Mouse (Mus musculus) midbrain, postnatal 0 days (tissue): ENCODE data around the gene Gab3. TPM values are rescaled to one million over a fixed set of nuclear protein-coding genes. Genes with fewer than 3 reads are reported as not detected.

Source experiments
- ATAC-seq: fragments of 200-750 bp; cut with Nextera tagmentation; 2 replicates; pipeline ENCODE4 v1.8.0; 2017; ENCODE audit warnings: moderate number of reproducible peaks, mild to moderate bottlenecking, moderate TSS enrichment, moderate library complexity; ENCODE audit not compliant: low FRiP score
- DNase-seq: peaks from one replicate; pipeline ENCODE4 v3.0.0-alpha.2; 2015; ENCODE audit warnings: low spot score
- H3K27ac ChIP-seq: fragments of 300-500 bp; sonication (generic); 2 replicates; pipeline ENCODE4 v1.5.1; 2014; ENCODE audit warnings: low read depth, mild to moderate bottlenecking, low read length, mixed read lengths
- H3K27me3 ChIP-seq: fragments of 300-500 bp; sonication (generic); 2 replicates; pipeline ENCODE4 v1.6.1; 2014; ENCODE audit warnings: low read length, control low read depth, mixed read lengths; ENCODE audit not compliant: insufficient read depth
- H3K36me3 ChIP-seq: fragments of 300-500 bp; sonication (generic); 2 replicates; pipeline ENCODE4 v1.6.1; 2014; ENCODE audit warnings: low read length, control low read depth, mixed read lengths; ENCODE audit not compliant: insufficient read depth
- H3K4me1 ChIP-seq: fragments of 300-500 bp; sonication (generic); 2 replicates; pipeline ENCODE4 v1.6.1; 2014; ENCODE audit warnings: mild to moderate bottlenecking, control low read depth, antibody characterized with exemption, low read length, mixed read lengths; ENCODE audit not compliant: insufficient read depth
- H3K4me2 ChIP-seq: fragments of 300-500 bp; sonication (generic); 2 replicates; pipeline ENCODE4 v1.6.1; 2014; ENCODE audit warnings: low read depth, mild to moderate bottlenecking, low read length, mixed read lengths; ENCODE audit not compliant: poor library complexity, severe bottlenecking
- H3K4me3 ChIP-seq: fragments of 300-500 bp; sonication (generic); 2 replicates; pipeline ENCODE4 v1.5.1; 2014; ENCODE audit warnings: low read depth, mild to moderate bottlenecking, low read length, moderate library complexity
- H3K9ac ChIP-seq: fragments of 300-500 bp; sonication (generic); replicated peaks from 2 replicates; pipeline ENCODE4 v1.6.1; 2014; ENCODE audit warnings: mild to moderate bottlenecking, low read length, moderate library complexity, mixed read lengths; ENCODE audit not compliant: poor library complexity, severe bottlenecking
- H3K9me3 ChIP-seq: fragments of 300-500 bp; sonication (generic); 2 replicates; pipeline ENCODE4 v1.6.1; 2016; ENCODE audit warnings: low read length, control low read depth
- CTCF ChIP-seq: IDR thresholded peaks from 2 replicates; pipeline ENCODE4 v1.5.1; 2016; ENCODE audit warnings: antibody characterized with exemption, mild to moderate bottlenecking
- WGBS: fragments of 180-500 bp; shearing (Covaris S2); extraction: QIAGEN DNeasy Blood & Tissue Kit; methylation state at CpG from one replicate; pipeline ENCODE4 v1.1.7; 2014; 5-methylcytosine and 5-hydroxymethylcytosine counted together
- polyA plus RNA-seq: library from polyadenylated mRNA; unstranded; fragments of >200 nt; fragmentation: Nextera tagmentation; extraction: Ambion mirVana; gene quantifications from 2 replicates; pipeline ENCODE4 v1.2.1, GENCODE M21; 2015
- total RNA-seq: library from RNA; depleted of rRNA; stranded (reverse); fragments of >200 nt; gene quantifications from 2 replicates; pipeline ENCODE4 v1.2.3, GENCODE M21; 2014

The Gab3 gene
- total and polyA plus RNA-seq, 2 experiments from 2014 or later, result 4.5 to 5.5 TPM

- WGBS, result 32% methylated on average over 25 of the region's 26 CpGs
- peak overlapping the region; percentile 45 for H3K4me3 ChIP-seq
- H3K4me1 ChIP-seq, result no peaks in the 10 kb centered on the region
- H3K9ac ChIP-seq, result peak overlapping the region; percentile 33; the same call in 1 of the 2 replicates
- H3K27ac ChIP-seq, result 0 out of 2 replicates have a peak overlapping the region, but pooled peaks have one; percentile 18
- peak; percentile 18 for DNase-seq
- no peaks in the 10 kb centered on the region for H3K9me3 ChIP-seq
- H3K36me3 ChIP-seq, result no peaks in the 10 kb centered on the region
- H3K27me3 ChIP-seq, result no peaks in the 10 kb centered on the region
- peak; percentile 88 for ATAC-seq
- 0 out of 2 replicates have a peak, but pooled peaks have one; percentile 7 for TF ChIP-seq CTCF
- H3K4me2 ChIP-seq, result peak overlapping the region; percentile 48
Measured at GRCm38 (mm10) chrX:75083982-75084773, 1.1 kb downstream of the Gab3 start.

GRCm38 (mm10) chrX:75082351-75082750 is 2.9 kb downstream of the Gab3 start:
- no peak overlapping the region for H3K4me3 ChIP-seq
- no peaks in the 10 kb centered on the region for H3K36me3 ChIP-seq
- H3K27ac ChIP-seq, result no peak overlapping the region
- H3K9me3 ChIP-seq, result no peaks in the 10 kb centered on the region
- DNase-seq, result no peak
- H3K4me1 ChIP-seq, result no peaks in the 10 kb centered on the region
- peak; percentile 8; the same call in 1 of the 2 replicates for TF ChIP-seq CTCF
- WGBS, result 54% methylated on average over 2 of the region's 2 CpGs
- no peak overlapping the region for H3K9ac ChIP-seq
- ATAC-seq, result no peak
- no peaks in the 10 kb centered on the region for H3K27me3 ChIP-seq
- no peak overlapping the region for H3K4me2 ChIP-seq

GRCm38 (mm10) chrX:75056120-75056775 is 29.0 kb downstream of the Gab3 start:
- H3K36me3 ChIP-seq, result no peaks in the 10 kb centered on the region
- H3K4me3 ChIP-seq, result no peak overlapping the region
- no peak overlapping the region for H3K9ac ChIP-seq
- no peaks in the 10 kb centered on the region for H3K4me1 ChIP-seq
- no peaks in the 10 kb centered on the region for H3K27me3 ChIP-seq
- 89% methylated on average over 2 of the region's 2 CpGs for WGBS
- no peak overlapping the region for H3K4me2 ChIP-seq
- TF ChIP-seq CTCF, result no peak
- DNase-seq (no peak), ATAC-seq (no peak)
- no peaks in the 10 kb centered on the region for H3K9me3 ChIP-seq
- H3K27ac ChIP-seq, result no peak overlapping the region

GRCm38 (mm10) chrX:75046921-75047635 is 38.2 kb downstream of the Gab3 start:
- WGBS, result 60% methylated on average over 3 of the region's 3 CpGs
- H3K9ac ChIP-seq, result no peak overlapping the region
- H3K27ac ChIP-seq, result no peak overlapping the region
- H3K27me3 ChIP-seq, result no peaks in the 10 kb centered on the region
- DNase-seq (peak; percentile 28), ATAC-seq (no peak)
- no peaks in the 10 kb centered on the region for H3K4me1 ChIP-seq
- no peak overlapping the region for H3K4me3 ChIP-seq
- H3K4me2 ChIP-seq, result no peak overlapping the region
- TF ChIP-seq CTCF, result no peak
- no peaks in the 10 kb centered on the region for H3K36me3 ChIP-seq
- no peaks in the 10 kb centered on the region for H3K9me3 ChIP-seq

- Histone ChIP-seq H3K9me3 (no peaks in the 10 kb centered on the region), H3K4me3 (no peak overlapping the region), H3K27me3 (no peaks in the 10 kb centered on the region), H3K9ac (no peak overlapping the region), H3K36me3 (no peaks in the 10 kb centered on the region), H3K27ac (no peak overlapping the region), H3K4me1 (no peaks in the 10 kb centered on the region), H3K4me2 (no peak overlapping the region)
- 92% methylated on average over 1 of the region's 1 CpGs for WGBS
- ATAC-seq, result no peak
- DNase-seq, result no peak
- TF ChIP-seq CTCF, result no peak
Measured at GRCm38 (mm10) chrX:75045931-75046330, 39.3 kb downstream of the Gab3 start.
